Mouse (Mus musculus) right cerebral cortex, postnatal 10 days (tissue): Measurements from ENCODE around the gene Ppfia4.

ENCODE experiments used
- DNase-seq, 2 experiments: peaks; one replicate each; pipeline ENCODE4 v3.0.0; 2021; ENCODE audit warnings: low spot score in 2 of 2

Ppfia4 gene

DNA sequence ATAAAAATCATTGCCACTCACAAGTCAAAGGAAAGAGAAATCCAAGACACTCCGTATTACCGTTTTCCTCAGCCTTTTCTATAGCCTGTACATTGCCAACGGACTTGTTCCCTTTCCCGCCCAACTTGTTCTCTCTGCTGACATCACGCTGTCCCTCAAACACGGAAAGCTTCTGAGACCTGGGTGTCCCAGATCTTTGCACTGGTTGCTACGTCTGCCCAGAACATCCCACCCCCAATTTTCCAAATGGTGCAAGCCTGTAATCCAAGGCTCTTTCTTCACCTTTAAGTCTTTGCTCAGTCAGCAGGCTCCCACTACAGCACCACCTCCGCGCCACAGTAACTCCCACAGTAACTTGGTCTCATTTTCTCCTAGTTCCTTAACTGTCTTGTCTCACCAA, 27.8 kb downstream of the Ppfia4 start:
- no peak for DNase-seq

DNA sequence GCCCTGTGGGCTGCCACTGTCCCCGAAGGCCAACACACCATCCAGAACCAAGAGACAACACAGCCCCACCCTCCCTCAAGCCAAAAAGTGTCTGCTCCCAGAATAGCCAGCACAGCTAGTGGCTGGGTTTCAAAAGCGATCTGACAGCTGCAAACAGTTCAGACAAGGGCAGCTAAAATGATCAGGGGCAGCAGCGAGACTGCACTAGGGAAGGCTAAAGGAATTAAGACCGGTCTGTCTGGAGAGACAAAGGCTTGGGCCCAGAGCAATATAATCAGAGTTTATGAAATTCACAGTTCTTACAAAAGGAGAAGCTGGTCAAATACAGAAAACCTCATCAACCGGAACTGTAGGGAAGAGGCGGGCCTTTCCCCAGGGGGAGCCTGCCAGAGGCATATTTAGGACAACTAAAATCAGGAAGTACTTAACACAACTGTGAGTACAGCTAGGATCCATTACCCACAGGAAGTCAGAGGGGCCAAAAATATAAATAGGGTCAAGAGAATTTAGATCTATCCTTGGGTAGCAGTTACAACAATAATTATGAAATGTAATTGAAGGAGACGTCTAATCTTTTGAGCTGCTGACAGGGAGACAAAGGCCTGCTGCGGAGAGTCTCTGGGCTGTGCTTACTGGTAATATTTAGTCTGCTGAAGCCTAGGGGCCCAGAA, 30.0 kb downstream of the Ppfia4 start:
- DNase-seq, result peak in 1 of 2 experiments; percentile 60

DNA sequence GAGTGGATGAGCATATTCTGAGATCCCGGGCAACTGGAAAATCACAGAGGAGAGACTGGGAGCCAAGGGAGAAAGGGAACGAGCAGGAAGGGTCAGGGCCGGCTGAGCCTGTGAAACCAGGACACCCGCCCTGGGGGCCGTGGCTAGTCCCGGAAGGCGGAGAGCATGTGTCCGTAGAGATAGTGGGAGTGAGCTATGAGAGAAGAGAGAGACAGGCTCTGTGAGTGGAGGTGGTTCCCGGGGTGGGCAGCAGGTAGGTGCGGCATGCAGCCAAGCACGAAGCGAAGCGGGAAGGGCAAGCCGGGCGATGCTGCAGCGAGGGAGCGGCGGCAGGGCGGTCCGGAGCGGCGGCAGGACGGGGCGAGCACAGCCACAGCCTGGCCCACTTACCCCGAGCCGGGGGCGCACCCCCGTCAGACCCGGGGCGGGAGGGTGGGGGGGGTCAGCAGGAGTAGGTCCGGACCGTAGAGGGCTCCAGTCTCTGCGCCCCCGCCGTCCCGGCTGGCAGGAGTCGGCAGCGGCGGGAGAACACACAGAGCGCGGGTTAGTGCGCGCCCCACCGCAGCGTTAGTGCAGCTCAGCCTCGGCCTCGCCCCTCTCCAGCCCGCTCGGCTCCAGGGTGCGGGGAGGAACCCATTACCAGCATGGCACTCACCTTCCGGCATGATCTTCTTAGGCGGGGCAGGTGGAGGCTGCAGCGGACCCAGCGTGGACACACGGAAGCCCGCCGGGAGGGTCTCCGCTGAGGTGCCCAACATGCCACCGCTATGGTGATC, 33.9 kb downstream of the Ppfia4 start:
- no peak for DNase-seq

DNA sequence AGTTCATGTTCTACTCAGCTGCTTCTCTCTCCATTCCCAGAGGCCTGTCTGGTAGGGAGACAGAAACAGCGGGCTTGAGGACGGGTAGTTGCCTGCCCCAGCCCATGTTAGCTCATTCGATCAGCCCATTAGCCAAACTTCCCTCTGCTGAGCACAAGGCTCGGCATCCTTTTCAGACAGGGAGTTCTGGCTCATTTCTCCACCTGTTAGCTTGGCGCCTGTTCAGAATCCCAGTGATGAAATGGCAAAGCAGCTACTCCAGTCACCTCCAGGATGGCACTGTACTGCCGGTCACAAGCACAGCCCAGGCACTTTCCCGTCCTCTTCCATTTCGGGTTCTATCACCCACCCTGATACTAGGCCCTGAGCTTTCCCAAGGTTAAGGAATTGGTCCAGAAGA, 35.5 kb downstream of the Ppfia4 start:
- DNase-seq, result no peak

DNA sequence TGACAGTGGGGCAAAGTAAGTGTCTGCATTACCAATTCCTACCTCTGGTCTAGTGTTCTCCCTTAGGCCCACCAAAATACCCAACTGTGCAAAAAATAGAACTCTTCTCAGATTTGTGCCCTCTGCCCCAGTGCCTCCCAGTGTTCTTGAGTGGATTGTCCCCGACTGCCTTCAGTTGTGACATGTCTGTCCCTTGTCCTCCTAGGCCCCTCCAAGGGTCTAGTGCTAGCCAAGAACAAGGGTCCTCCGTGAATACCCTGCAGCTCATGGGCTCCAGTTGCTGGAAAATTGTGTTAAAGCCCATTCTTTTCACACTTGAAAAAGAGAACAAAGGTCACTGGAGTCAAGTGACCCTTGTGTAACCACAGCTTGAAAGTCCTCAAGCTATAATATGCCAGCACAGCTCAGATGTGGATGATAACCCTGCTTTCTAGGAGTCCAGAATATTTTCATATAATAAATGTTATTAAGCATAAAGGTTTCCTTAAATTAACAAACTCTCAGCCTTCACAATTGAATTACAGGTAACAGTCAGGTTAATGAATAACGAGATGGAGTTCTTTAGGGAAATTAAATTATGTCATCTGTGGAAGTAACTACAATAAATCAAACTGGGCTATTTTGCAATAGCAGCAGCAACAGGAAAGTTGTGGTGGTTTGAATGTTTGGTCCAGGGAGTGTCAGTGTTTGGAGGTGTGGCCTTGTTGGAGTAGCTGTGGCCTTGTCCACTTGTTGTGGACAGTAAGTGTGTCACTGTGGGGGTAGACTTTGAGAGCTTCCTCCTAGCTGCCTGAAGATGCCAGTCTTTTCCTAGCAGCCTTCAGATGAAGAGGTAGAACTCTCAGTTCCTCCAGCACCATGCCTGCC, 38.8 kb downstream of the Ppfia4 start:
- DNase-seq, result no peak

DNA sequence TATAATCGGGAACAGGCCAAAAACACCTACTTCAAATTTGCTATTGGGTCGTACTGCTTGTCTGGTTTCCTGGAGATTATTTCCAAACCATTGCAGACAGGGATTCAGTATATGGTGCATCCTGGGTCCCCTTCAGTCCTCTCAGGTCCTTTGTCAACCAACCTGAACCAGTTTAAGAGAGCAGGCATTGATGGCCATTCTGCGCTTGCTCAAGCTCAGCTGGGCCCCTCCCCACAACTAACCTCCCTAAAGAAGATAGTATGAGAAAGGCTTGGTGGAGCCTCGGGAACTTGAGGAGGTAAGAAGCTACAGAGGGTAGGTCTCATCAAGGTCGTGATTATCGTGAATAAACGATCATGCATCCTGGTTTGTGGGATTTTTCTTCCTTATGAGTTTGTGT, 39.5 kb downstream of the Ppfia4 start:
- DNase-seq, result no peak

DNA sequence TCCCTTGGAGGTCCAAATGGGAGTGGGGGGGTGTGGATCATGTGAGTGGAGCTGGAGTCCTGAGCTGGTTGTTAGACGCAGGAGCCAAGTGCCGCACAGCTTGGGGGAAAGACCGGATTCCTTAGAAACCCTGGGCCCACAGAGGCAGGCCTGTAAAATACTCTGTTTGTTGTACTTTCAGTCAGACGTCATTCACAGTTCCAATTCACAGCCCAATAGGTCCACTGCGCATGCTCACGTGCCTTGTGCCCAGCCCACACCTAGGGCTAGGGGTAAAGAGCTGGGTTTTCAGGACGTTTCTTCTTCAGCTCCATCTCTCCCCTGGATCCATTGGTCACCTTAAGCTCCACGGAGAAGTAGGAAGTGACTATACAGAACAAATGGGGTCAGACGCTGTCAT, 40.1 kb downstream of the Ppfia4 start:
- no peak for DNase-seq

DNA sequence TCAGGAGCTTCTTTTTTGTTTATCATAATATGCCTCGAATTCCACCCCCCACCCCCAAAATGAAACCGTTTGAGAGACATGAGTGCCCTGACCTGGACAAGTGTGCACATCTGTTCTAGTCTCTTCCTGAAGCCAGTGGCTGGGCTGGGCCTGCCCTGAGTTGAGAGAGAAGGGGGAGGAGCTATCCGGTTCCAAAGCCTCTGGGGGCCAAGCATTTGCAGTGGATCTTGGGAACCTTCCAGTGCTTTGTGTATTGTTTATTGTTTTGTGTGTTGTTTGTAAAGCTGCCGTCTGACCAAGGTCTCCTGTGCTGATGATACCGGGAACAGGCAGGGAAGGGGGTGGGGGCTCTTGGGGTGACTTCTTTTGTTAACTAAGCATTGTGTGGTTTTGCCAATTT, 40.7 kb downstream of the Ppfia4 start:
- DNase-seq, result no peak

DNA sequence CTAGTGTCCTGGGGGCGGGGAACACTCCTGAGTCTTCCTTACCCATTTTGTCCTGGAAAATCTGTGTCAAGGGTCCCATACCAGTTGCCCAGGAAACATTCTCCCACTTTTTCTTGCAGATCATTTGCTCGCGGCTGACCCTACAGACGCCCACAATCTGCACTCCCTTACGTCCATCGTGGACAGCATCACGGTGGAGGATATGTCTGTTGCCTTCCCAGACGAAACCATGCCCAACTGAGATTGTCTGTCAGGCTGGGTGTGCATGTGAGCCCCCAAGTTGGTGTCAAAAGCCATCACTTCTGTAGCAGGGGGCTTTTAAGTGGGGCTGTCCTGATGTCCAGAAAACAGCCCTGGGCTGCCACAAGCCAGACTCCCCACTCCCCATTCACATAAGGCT, 41.2 kb downstream of the Ppfia4 start:
- no peak for DNase-seq

DNA sequence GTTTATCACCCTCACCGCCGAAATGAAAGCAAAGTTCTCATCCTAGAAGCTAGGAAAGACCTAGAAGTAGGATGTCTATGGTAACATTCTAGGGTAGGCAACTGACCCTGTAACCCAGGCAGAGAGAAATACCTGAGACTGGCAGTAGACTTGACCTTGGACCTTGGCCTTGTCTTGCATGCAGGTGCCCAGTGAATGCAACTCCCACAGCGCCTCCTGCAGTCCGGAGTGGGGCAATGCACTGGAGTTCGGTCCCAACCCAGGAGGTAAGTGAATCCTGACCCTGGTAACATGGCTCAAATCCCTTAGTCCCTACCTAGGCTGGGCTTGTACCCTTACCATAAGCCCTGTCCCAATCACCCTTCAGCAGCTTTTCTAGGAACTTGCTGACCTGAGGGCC, 41.8 kb downstream of the Ppfia4 start:
- DNase-seq, result no peak

DNA sequence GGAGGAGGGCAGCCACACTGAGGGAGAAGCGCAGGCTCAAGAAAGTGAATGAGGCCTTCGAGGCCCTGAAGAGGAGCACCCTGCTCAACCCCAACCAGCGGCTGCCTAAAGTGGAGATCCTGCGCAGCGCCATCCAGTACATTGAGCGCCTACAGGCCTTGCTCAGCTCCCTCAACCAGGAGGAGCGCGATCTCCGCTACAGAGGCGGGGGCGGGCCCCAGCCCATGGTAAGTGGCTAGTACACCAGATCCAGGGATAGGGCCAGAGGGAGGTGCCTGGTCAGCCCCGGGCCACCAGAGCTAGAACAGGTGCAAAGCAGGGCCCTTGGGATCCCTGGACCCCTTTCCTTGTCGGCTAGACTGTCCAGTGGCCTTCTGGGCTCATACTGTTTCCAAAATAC, 42.4 kb downstream of the Ppfia4 start:
- DNase-seq, result no peak

DNA sequence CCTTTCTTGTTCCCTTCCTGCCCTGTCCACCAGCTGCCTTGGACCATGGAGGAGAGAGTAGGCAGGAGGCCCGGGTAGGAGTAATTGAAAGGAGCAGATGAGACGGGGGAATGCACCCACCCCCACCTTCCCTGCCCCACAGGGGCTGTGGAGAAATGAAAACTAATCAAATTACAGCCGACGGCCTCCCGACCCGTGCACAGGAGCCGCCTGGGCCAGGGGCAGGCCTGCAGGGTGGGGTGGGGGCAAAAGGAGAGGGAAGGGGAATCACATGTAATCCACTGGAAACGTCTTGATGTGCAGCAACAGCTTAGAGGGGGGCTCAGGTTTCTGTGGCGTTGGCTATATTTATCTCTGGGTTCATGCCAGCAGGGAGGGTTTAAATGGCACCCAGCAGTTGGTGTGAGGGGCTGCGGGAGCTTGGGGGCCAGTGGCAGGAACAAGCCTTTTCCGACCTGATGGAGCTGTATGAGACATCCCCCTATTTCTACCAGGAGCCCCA, 43.1 kb downstream of the Ppfia4 start, which contains the start of gene Myog:
Gene Myog (plus strand): TSS at position 392 of the 502 bp plus-strand sequence.
- no peak for DNase-seq

DNA sequence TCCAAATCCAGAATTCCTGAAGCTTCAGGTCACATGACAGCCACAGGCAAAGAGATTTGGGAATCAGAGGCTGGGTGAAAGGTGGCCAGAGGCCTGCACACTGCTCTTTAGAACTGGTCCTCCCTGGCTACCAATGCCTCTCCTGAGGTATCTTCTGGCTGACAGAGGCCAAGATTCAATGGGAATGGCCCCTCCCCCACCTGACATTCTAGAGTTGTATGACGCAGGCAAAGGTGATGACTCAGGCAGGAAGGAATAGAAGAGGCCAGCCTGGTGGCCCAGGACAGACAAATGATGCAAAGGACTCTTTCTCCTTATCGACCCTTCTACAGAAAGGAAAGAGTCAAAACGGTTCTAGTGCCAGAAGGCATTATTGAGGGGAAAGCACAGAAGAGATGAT, 44.5 kb downstream of the Ppfia4 start:
- no peak for DNase-seq

DNA sequence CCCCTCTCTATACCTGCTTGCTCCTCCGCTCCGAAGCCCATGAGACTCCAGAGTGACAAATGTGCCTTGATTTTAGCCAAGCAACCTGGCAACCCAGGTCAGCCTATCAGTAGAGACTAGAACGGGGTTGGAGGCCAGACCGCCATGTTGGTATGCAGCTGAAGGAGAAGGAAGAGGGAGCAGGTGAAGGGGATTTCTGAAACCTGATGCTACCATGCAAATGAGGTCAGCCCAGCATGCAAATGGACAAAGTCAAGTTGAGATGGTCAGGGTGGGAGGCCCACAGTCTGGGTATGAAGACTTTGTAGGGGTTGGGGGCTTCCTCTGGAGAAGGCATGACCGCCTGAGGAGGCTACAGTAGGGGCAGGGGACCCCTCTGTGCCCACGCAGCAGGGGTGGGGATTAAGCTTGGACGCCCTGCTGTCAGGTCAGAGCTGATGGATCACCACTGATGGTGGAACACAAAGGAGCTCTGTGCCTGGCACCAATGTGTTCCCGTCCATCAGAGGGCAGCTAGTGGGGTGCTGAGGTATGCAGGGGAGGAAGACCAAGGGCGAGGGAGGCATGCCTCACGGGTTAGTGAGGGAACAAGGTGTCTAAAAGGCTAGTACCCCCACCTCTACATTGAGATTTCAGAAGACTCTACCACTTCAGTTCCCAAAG, 47.1 kb downstream of the Ppfia4 start:
- DNase-seq, result no peak

DNA sequence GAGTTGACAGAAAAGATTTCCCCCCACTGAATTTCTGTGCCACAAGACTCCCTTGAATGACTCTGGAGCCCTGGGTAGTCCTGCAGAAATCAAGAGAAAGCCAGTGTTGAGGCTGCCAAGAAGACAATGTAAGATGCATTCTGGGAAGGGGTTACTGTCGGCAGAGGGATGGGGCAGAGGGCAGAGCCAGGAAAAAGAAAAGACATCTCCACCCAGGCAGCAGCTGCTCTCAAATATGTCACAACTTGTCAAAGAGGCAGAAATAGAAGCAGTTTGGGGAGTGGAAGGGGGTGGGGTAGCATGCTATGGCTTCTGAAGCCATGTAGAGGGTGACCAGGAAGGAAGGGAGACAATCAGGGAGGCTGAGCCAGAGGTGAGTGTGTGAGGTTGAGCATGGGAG, 49.6 kb downstream of the Ppfia4 start:
- no peak for DNase-seq

DNA sequence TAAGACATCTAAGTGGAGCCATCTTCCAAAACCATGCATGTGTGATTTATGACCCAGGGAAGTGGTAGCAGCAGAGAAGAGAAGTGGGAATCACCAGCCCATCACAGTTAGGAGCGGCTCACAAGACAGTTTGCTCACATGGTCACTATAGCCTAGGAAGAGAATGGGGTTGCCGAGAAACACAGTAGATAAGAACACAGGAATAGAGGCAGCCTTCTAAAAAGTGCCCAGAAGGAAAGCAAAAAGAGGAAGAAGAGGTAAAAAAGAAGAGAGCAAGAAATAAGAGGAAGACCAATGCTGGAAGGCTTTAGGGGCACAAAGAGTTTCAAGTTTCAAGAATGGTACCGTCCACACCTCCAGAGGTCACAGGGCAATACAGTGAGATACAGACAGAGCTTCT, 50.4 kb downstream of the Ppfia4 start:
- DNase-seq, result no peak

DNA sequence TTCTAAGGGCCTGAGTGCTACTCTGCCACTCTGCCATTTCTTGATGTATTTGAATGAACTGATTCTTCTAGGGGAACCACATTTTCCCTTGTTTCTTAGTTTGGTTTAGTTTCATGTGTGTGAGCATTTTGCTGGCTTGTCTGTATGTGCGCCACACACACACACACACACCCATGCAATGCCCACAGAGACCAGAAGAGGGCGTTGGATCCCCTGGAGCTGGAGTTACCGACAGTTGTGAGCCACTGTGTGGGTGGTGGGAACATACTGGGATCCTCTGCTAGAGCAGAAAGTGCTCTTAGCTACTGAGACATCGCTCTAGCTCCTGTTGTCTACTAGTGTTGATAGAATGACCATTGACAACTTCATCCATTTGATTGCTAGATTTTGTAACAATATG, 51.2 kb downstream of the Ppfia4 start:
- DNase-seq, result no peak

DNA sequence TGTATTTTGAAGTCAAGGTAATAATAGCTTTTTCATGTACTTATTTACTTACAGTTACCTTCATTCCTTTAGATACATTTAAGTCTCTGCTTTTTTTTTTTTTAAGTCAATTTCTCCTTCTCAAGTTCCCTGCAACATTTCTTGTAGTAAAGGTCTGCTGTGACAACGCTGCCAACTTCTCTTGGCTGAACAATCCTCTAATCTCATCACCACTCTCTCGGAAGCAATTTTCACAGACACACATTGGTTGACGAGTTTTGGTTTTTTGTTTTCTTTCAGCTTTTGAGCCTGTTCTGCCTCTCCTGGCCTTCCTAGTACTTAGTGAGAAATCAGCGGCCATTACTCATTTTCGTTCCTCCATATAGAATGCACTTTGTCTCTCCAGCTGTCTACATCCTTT, 52.6 kb downstream of the Ppfia4 start:
- DNase-seq, result no peak

DNA sequence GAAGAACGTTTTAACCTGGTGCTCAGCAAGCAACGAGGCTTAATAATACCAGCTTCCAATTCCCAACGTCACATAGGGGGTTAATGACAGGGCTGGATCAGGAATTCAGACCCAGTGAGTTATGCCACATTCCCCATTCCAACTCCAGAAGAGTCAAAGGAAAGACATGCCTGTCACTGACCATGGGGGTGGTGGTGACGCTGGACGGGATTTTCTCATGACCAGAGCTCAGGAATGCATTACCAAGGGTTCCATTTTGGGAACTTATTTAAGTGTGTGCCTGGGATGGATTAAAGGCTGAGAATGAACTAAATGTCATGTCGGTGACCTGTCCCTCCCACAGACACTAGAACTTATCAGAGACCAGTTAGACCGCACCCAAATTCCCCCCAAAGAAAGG, 55.9 kb downstream of the Ppfia4 start:
- DNase-seq, result no peak

DNA sequence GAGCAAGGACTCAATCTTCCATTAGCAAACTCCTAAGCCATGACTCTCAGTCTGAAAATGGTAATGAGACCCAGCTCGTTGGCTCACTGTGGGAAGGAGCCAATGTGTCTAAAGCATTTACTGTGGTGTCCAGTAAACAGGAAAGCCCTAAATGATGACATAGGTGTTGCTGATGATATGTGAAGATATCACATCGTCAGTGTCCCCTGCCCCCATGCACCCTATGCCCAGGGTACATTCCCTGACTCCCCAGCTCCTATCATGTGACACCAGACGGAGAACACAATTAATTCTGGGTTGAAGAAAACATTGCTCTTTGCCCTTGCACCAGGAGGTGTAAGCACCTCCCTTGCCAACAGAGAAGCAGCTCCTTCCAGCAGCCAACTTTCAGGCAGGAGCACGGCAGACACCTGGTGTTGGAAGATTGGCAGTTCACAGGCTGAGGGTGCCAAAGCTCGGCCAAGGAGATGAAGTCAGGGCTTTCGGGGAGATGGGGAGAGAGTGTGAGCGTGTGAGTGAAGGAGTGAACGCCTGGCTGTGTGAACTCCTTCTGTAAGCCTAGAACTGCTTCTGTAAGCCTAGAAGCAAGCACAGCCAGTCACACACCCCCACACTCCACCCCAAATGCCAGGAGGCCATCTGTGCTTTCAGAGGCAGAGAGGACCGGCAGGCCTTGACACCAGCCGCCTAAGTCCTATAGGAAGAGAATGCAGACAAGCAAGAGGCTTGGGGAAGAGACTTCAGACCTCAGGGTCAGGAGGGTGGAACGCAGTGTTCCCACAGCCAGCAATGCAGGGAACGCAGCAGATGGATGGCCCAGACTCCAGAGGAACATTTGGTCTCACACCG, 56.9 kb downstream of the Ppfia4 start:
- DNase-seq, result peak in 1 of 2 experiments; percentile 44

DNA sequence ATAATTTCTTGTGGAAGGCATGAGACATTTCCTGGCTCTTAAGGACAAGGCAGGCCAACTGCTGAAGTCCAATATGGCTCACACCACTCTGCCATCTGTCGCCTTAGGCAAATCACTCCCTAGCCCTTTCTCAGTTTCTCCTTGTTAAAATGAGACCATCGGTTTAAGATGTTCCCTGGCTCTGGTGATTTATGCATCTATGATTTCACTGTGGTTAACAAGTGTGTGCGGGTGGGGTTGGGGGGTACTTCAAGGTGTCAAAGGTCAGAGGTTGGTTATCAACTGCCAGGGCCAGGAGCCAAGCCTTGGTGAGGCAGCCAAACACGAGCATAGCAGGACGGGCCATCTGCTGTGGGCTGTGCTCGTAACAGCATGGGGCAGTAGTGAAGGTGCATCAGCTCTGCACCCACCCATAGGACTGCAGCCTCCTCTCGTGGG, 58.2 kb downstream of the Ppfia4 start:
- no peak for DNase-seq
